Mouse (Mus musculus): ENCODE measurements at regions not wholly inside any gene's neighbourhood (a gene's known extent, or its start where the extent isn't known, plus 50 kb on each side); places are given as distances from the start of the nearest gene placed in this dataset.

DNA sequence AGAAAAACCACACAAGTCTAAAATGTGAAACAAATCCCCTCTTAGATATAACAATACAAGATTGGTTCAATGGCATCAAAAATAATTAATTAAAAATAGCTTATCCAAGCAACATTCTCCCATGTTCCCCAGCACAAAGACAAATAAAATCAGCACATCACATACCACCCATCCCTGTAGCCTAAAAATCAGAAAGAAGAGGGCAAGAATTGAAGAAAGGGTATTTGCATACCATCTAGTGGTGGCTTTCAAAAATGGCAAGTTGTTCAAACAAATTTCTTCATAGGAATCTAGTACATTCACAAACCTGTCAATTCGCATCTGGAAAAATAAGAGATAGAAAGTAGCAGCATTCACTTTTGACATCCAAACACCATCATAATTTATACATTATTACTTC lies 268.1 kb upstream of the Kcnh7 start:
- TF ChIP-seq CTCF (IDR thresholded peaks at IDR 0.05; ENCODE audit: low read depth) (no peak), EP300 (IDR thresholded peaks at IDR 0.05; ENCODE audit: low read depth) (no peak)
